Mouse (Mus musculus) 3134 (cell line): Measurements from ENCODE around the gene Cyfip2.

Source experiments
- DNase-seq: peaks from one replicate; pipeline ENCODE4 v3.0.0-alpha.2; 2011; ENCODE audit warnings: low spot score; ENCODE audit not compliant: insufficient read length; ENCODE audit errors: extremely low read depth

The Cyfip2 gene

GRCm38 (mm10) chr11:46278140-46278539 is 34.5 kb downstream of the Cyfip2 start:
- no peak for DNase-seq

GRCm38 (mm10) chr11:46276778-46277177 is 35.9 kb downstream of the Cyfip2 start:
- DNase-seq: no peak

- no peak for DNase-seq
These were observed 36.5 kb downstream of the Cyfip2 start for GRCm38 (mm10) chr11:46276168-46276567.

- DNase-seq: no peak
These were observed 37.4 kb downstream of the Cyfip2 start for GRCm38 (mm10) chr11:46275302-46275701.

GRCm38 (mm10) chr11:46273969-46274368 is 38.7 kb downstream of the Cyfip2 start:
- no peak for DNase-seq

- DNase-seq: no peak
These were observed 40.5 kb downstream of the Cyfip2 start for GRCm38 (mm10) chr11:46272058-46272681.

GRCm38 (mm10) chr11:46269893-46270292 is 42.8 kb downstream of the Cyfip2 start:
- no peak for DNase-seq

GRCm38 (mm10) chr11:46269391-46269790 is 43.3 kb downstream of the Cyfip2 start:
- DNase-seq: no peak

- no peak for DNase-seq
These were observed 43.7 kb downstream of the Cyfip2 start for GRCm38 (mm10) chr11:46268991-46269390.

GRCm38 (mm10) chr11:46265031-46265786 is 47.5 kb downstream of the Cyfip2 start:
- no peak for DNase-seq

- no peak for DNase-seq
These were observed 48.1 kb downstream of the Cyfip2 start for GRCm38 (mm10) chr11:46264584-46264983.

GRCm38 (mm10) chr11:46263291-46263690 is 49.4 kb downstream of the Cyfip2 start:
- DNase-seq: no peak

- DNase-seq: no peak
These were observed 49.8 kb downstream of the Cyfip2 start for GRCm38 (mm10) chr11:46262854-46263253.

- DNase-seq: no peak
These were observed 53.9 kb downstream of the Cyfip2 start for GRCm38 (mm10) chr11:46258749-46259148.

GRCm38 (mm10) chr11:46258207-46258606 is 54.5 kb downstream of the Cyfip2 start:
- DNase-seq: no peak

- DNase-seq: no peak
These were observed 57.4 kb downstream of the Cyfip2 start for GRCm38 (mm10) chr11:46255291-46255690.

GRCm38 (mm10) chr11:46251994-46252393 is 60.7 kb downstream of the Cyfip2 start:
- DNase-seq: no peak

GRCm38 (mm10) chr11:46248352-46248751 is 64.3 kb downstream of the Cyfip2 start:
- no peak for DNase-seq

GRCm38 (mm10) chr11:46246393-46246792 is 66.3 kb downstream of the Cyfip2 start:
- DNase-seq: no peak

- DNase-seq: peak; percentile 68
These were observed 66.7 kb downstream of the Cyfip2 start for GRCm38 (mm10) chr11:46245926-46246325.

GRCm38 (mm10) chr11:46244731-46245604 is 67.7 kb downstream of the Cyfip2 start:
- no peak for DNase-seq
